Mouse (Mus musculus) forebrain, embryonic 14.5 days (tissue): ENCODE measurements around the gene Pknox2. TPM values are rescaled to one million over a fixed set of nuclear protein-coding genes. Genes with fewer than 3 reads are reported as not detected.
A peak's percentile ranks its signal among the peaks of the same experiment; 100 is the strongest.

ENCODE experiments used
- ATAC-seq: fragments of 200-750 bp; cut with Nextera tagmentation; 2 replicates; pipeline ENCODE4 v1.8.0; 2017; ENCODE audit warnings: mild to moderate bottlenecking, moderate library complexity
- DNase-seq: peaks from one replicate; pipeline ENCODE4 v3.0.0-alpha.2; 2015; ENCODE audit warnings: low spot score
- H3K27ac ChIP-seq: fragments of 300-500 bp; sonication (generic); 2 replicates; pipeline ENCODE4 v1.5.1; 2014; ENCODE audit warnings: low read depth, mild to moderate bottlenecking, control low read depth, low read length, moderate library complexity
- H3K27me3 ChIP-seq: fragments of 300-500 bp; sonication (generic); replicated peaks from 2 replicates; pipeline ENCODE4 v1.6.1; 2014; ENCODE audit warnings: low read length, control low read depth, mixed read lengths; ENCODE audit not compliant: control insufficient read depth, insufficient read depth
- H3K36me3 ChIP-seq: fragments of 300-500 bp; sonication (generic); 2 replicates; pipeline ENCODE4 v1.6.1; 2014; ENCODE audit warnings: low read length, control low read depth; ENCODE audit not compliant: control insufficient read depth, insufficient read depth
- H3K4me1 ChIP-seq: fragments of 300-500 bp; sonication (generic); 2 replicates; pipeline ENCODE4 v1.6.1; 2014; ENCODE audit warnings: antibody characterized with exemption, low read length, control low read depth; ENCODE audit not compliant: control insufficient read depth, insufficient read depth
- H3K4me2 ChIP-seq: fragments of 300-500 bp; sonication (generic); 2 replicates; pipeline ENCODE4 v1.6.1; 2014; ENCODE audit warnings: mild to moderate bottlenecking, control low read depth, low read length
- H3K4me3 ChIP-seq: fragments of 300-500 bp; sonication (generic); 2 replicates; pipeline ENCODE4 v1.5.1; 2014; ENCODE audit warnings: low read depth, low read length, control low read depth
- H3K9ac ChIP-seq: fragments of 300-500 bp; sonication (generic); 2 replicates; pipeline ENCODE4 v1.6.1; 2014; ENCODE audit warnings: mild to moderate bottlenecking, low read length, control low read depth, moderate library complexity
- H3K9me3 ChIP-seq: fragments of 300-500 bp; sonication (generic); replicated peaks from 2 replicates; pipeline ENCODE4 v1.6.1; 2016; ENCODE audit warnings: low read length, control low read depth, mixed read lengths; ENCODE audit not compliant: control insufficient read depth
- WGBS: fragments of 180-500 bp; shearing (Covaris S2); extraction: QIAGEN DNeasy Blood & Tissue Kit; methylation state at CpG from one replicate; pipeline ENCODE4 v1.1.7; 2014; 5-methylcytosine and 5-hydroxymethylcytosine counted together
- polyA plus RNA-seq: library from polyadenylated mRNA; unstranded; fragments of >200 nt; fragmentation: Nextera tagmentation; extraction: Ambion mirVana; gene quantifications from 2 replicates; pipeline ENCODE4 v1.2.1, GENCODE M21; 2014

Gene Pknox2
- polyA plus RNA-seq, 1 experiment from 2014 or later: 12.1 TPM

DNA sequence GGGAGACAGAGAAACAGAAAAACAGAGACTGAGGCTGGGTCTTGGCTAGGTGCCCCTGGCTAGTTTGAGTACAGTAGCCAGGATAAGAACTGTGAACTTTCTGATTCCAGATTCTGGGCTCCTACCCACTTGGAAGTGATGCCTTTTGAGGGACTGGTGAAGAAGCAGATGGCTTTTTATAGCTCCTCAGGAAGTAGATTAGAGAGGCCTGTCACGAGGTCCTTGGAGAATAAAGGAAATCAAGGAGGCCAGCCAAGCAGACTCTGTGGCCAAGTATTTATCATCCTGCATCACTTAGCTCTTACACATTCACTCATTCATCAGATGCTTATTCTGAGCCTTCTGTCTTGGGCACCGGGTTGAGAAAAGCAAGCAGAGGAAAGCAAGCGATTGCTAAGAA, 28.8 kb upstream of the Pknox2 start:
- WGBS: 53% methylated on average over 3 of the region's 3 CpGs
- Histone ChIP-seq H3K4me3 (no peak overlapping the region), H3K27me3 (no peaks in the 10 kb centered on the region), H3K9me3 (no peaks in the 10 kb centered on the region), H3K4me1 (peaks cover 26% of the 10 kb centered on the region), H3K27ac (no peak overlapping the region), H3K36me3 (no peaks in the 10 kb centered on the region), H3K9ac (no peak overlapping the region), H3K4me2 (no peak overlapping the region)
- peak; percentile 14; the same call in 1 of the 2 replicates for ATAC-seq
- peak; percentile 65 for DNase-seq

- H3K4me2 ChIP-seq: no peak overlapping the region
- H3K9ac ChIP-seq: no peak overlapping the region
- no peak overlapping the region for H3K4me3 ChIP-seq
- DNase-seq (no peak), ATAC-seq (no peak)
- no peaks in the 10 kb centered on the region for H3K27me3 ChIP-seq
- WGBS: 63% methylated on average over 5 of the region's 5 CpGs
- no peak overlapping the region for H3K27ac ChIP-seq
- H3K36me3 ChIP-seq: no peaks in the 10 kb centered on the region
- H3K9me3 ChIP-seq: no peaks in the 10 kb centered on the region
- H3K4me1 ChIP-seq: peaks cover 15% of the 10 kb centered on the region
Observed at GRCm38 (mm10) chr9:37173376-37173775, 26.2 kb upstream of the Pknox2 start.

DNA sequence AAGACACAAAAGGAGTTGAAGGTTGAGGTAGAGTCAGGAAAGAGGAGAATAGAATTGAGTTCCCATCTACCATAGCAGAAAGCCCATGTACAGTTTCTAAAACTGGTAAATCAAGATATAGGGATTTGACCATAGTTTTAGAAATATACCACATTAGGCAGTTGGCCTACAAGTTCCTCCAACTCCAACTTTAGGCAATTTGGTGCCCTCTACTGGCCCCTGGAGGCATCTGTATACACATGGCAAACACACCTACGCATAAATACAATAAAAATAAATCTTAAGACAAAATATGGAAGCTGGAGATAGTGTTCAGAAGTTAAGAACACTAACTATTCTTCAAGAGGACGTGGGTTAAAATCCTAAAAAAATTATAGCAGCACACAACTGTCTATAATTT, 19.7 kb upstream of the Pknox2 start:
- no peaks in the 10 kb centered on the region for H3K4me1 ChIP-seq
- no peak overlapping the region for H3K4me2 ChIP-seq
- no peak for ATAC-seq
- no peaks in the 10 kb centered on the region for H3K9me3 ChIP-seq
- H3K9ac ChIP-seq: no peak overlapping the region
- 64% methylated on average over 2 of the region's 2 CpGs for WGBS
- no peak for DNase-seq
- no peaks in the 10 kb centered on the region for H3K36me3 ChIP-seq
- H3K27ac ChIP-seq: no peak overlapping the region
- H3K27me3 ChIP-seq: no peaks in the 10 kb centered on the region
- no peak overlapping the region for H3K4me3 ChIP-seq

- DNase-seq: no peak
- 88% methylated on average over 2 of the region's 2 CpGs for WGBS
- H3K9ac ChIP-seq: no peak overlapping the region
Observed at GRCm38 (mm10) chr9:37160686-37161085, 13.5 kb upstream of the Pknox2 start.

DNA sequence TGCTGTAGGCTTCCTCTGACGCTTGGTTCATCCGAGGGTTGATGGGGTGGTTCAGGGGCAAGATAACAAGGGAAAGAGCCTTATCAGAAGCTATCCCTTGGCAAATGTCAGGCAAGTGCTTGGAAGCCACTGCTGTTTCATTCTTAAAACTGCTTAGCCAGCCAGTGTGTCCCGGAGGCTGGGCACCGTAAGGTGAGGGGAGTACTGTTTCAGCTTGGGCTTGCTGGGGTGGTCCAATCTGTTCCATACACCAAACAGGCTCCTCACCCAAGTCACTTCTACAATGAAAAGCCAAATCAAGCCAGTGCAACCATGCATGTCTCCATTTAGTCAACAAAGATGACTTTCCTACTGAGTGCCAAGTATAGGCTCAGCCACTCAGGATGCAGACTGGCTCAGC, 679 bp upstream of the Pknox2 start:
- Histone ChIP-seq H3K4me2 (no peak overlapping the region), H3K9me3 (no peaks in the 10 kb centered on the region), H3K4me3 (no peak overlapping the region), H3K27me3 (no peaks in the 10 kb centered on the region), H3K27ac (no peak overlapping the region), H3K9ac (no peak overlapping the region; the same call in 1 of the 2 replicates), H3K4me1 (peaks cover 21% of the 10 kb centered on the region), H3K36me3 (no peaks in the 10 kb centered on the region)
- WGBS: 71% methylated on average over 4 of the region's 4 CpGs
- DNase-seq (no peak), ATAC-seq (no peak)

More at GRCm38 (mm10) chr9:37160686-37161085, 13.5 kb upstream of the Pknox2 start:
- no peaks in the 10 kb centered on the region for H3K27me3 ChIP-seq
- no peaks in the 10 kb centered on the region for H3K9me3 ChIP-seq
- H3K4me2 ChIP-seq: no peak overlapping the region
- H3K4me1 ChIP-seq: no peaks in the 10 kb centered on the region
- H3K36me3 ChIP-seq: no peaks in the 10 kb centered on the region
- H3K4me3 ChIP-seq: no peak overlapping the region
- no peak for ATAC-seq
- H3K27ac ChIP-seq: no peak overlapping the region

DNA sequence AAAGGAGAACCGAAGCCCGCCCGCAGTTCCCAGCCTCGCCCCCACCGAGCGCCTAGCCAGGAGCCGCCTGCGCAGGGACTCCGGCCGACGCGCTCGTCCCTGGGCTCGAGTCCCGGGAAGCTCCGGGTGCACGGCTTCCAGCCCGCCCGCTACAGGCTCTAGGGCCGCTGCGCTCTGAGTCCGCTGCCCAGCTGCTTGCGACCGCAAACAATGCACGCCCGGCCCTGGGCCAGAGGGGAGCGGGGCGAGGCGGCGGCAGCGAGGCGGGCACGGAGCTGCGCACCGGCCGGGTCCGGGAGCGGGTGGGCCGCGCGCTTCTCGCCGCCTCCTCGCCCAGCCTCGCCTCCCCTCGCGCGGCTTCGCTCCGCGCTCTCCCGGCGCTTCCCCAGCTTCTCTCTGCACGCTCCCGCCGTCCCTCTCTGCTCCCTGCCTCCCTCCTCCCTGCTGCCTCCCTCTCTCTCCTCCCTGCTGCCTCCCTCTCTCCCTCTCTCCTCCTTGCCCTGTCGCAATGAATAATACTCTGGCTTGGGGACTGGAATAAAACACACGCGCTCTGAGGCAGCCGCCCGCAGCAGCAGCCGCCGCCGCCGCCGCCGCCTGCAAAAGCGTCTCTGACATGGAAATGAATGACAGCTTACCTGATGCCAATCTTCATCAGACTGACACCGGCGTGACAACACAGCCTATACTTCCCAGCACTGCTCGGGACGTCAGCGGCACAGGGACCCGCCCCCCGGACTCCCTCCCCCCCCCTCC, 426 bp downstream of the Pknox2 start:
- Histone ChIP-seq H3K36me3 (no peaks in the 10 kb centered on the region), H3K9ac (peak overlapping the region; percentile 98), H3K4me2 (peak overlapping the region; percentile 96), H3K9me3 (no peaks in the 10 kb centered on the region), H3K4me1 (peaks cover 27% of the 10 kb centered on the region), H3K27ac (peak overlapping the region; percentile 100), H3K27me3 (no peaks in the 10 kb centered on the region), H3K4me3 (peak overlapping the region; percentile 85)
- DNase-seq (peak; percentile 96), ATAC-seq (peak; percentile 94)
- under 1% methylated on average over 65 of the region's 75 CpGs for WGBS

GRCm38 (mm10) chr9:37146353-37146602, 929 bp downstream of the Pknox2 start:
- no peak for DNase-seq
- WGBS: 0% methylated on average over 12 of the region's 12 CpGs

GRCm38 (mm10) chr9:37145616-37146352, 1.4 kb downstream of the Pknox2 start:
- H3K27ac ChIP-seq: peak overlapping the region; percentile 100
- DNase-seq (peak; percentile 66), ATAC-seq (0 out of 2 replicates have a peak, but pooled peaks have one; percentile 2)
- peak overlapping the region; percentile 85 for H3K4me3 ChIP-seq
- peak overlapping the region; percentile 98 for H3K9ac ChIP-seq
- H3K4me2 ChIP-seq: peak overlapping the region; percentile 96
- H3K27me3 ChIP-seq: no peaks in the 10 kb centered on the region
- peaks cover 36% of the 10 kb centered on the region for H3K4me1 ChIP-seq
- no peaks in the 10 kb centered on the region for H3K36me3 ChIP-seq
- under 1% methylated on average over 43 of the region's 43 CpGs for WGBS
- H3K9me3 ChIP-seq: no peaks in the 10 kb centered on the region

More at GRCm38 (mm10) chr9:37146353-37146602, 929 bp downstream of the Pknox2 start:
- Histone ChIP-seq H3K36me3 (no peaks in the 10 kb centered on the region), H3K9ac (peak overlapping the region; percentile 98), H3K9me3 (no peaks in the 10 kb centered on the region), H3K27me3 (no peaks in the 10 kb centered on the region), H3K4me3 (peak overlapping the region; percentile 85), H3K27ac (peak overlapping the region; percentile 100), H3K4me1 (peaks cover 31% of the 10 kb centered on the region), H3K4me2 (peak overlapping the region; percentile 96)
- ATAC-seq: peak; percentile 27

- H3K36me3 ChIP-seq: no peaks in the 10 kb centered on the region
- peak overlapping the region; percentile 85 for H3K4me3 ChIP-seq
- no peak for ATAC-seq
- DNase-seq: peak; percentile 49
- H3K4me2 ChIP-seq: peak overlapping the region; percentile 96
- peak overlapping the region; percentile 100 for H3K27ac ChIP-seq
- no peaks in the 10 kb centered on the region for H3K27me3 ChIP-seq
- WGBS: under 1% methylated on average over 25 of the region's 26 CpGs
- H3K4me1 ChIP-seq: peaks cover 38% of the 10 kb centered on the region
- peak overlapping the region; percentile 98 for H3K9ac ChIP-seq
- H3K9me3 ChIP-seq: no peaks in the 10 kb centered on the region
Observed at GRCm38 (mm10) chr9:37145151-37145615, 2.0 kb downstream of the Pknox2 start.
